Mouse (Mus musculus) liver, embryonic 13.5 days (tissue): ENCODE results near the gene Vwf. TPM values are rescaled to one million over a fixed set of nuclear protein-coding genes. Genes with fewer than 3 reads are reported as not detected.
A peak's percentile ranks its signal among the peaks of the same experiment; 100 is the strongest.

Experiments used
- ATAC-seq: fragments of 200-750 bp; cut with Nextera tagmentation; 2 replicates; pipeline ENCODE4 v1.8.0; 2017; ENCODE audit warnings: low read depth, mild to moderate bottlenecking, moderate number of reproducible peaks, moderate library complexity
- DNase-seq: peaks from one replicate; pipeline ENCODE4 v3.0.0; 2022
- H3K27ac ChIP-seq: fragments of 300-500 bp; sonication (generic); 2 replicates; pipeline ENCODE4 v1.5.1; 2015; ENCODE audit warnings: moderate library complexity, mild to moderate bottlenecking, inconsistent platforms
- H3K27me3 ChIP-seq: fragments of 300-500 bp; sonication (generic); 2 replicates; pipeline ENCODE4 v1.6.1; 2015; ENCODE audit warnings: mild to moderate bottlenecking, inconsistent platforms
- H3K36me3 ChIP-seq: fragments of 300-500 bp; sonication (generic); 2 replicates; pipeline ENCODE4 v1.6.1; 2015; ENCODE audit warnings: mild to moderate bottlenecking, inconsistent platforms
- H3K4me1 ChIP-seq: fragments of 300-500 bp; sonication (generic); replicated peaks from 2 replicates; pipeline ENCODE4 v1.6.1; 2015; ENCODE audit warnings: inconsistent platforms
- H3K4me2 ChIP-seq: fragments of 300-500 bp; sonication (generic); 2 replicates; pipeline ENCODE4 v1.6.1; 2015; ENCODE audit warnings: inconsistent platforms, mild to moderate bottlenecking, moderate library complexity
- H3K4me3 ChIP-seq: fragments of 300-500 bp; sonication (generic); replicated peaks from 2 replicates; pipeline ENCODE4 v1.5.1; 2015; ENCODE audit warnings: mild to moderate bottlenecking, inconsistent platforms
- H3K9ac ChIP-seq: fragments of 300-500 bp; sonication (generic); 2 replicates; pipeline ENCODE4 v1.6.1; 2015; ENCODE audit warnings: mild to moderate bottlenecking, inconsistent platforms
- H3K9me3 ChIP-seq: fragments of 300-500 bp; sonication (generic); replicated peaks from 2 replicates; pipeline ENCODE4 v1.6.1; 2016; ENCODE audit warnings: inconsistent platforms
- WGBS: fragments of 180-500 bp; shearing (Covaris S2); methylation state at CpG from one replicate; pipeline ENCODE4 v1.1.7; 2015; ENCODE audit not compliant: insufficient replicate concordance; 5-methylcytosine and 5-hydroxymethylcytosine counted together
- polyA plus RNA-seq: library from polyadenylated mRNA; unstranded; fragments of >200 nt; fragmentation: Nextera tagmentation; extraction: Ambion mirVana; gene quantifications from 2 replicates; pipeline ENCODE4 v1.2.1, GENCODE M21; 2015

The Vwf gene
- polyA plus RNA-seq, 1 experiment from 2014 or later, result 13.3 TPM

GRCm38 (mm10) chr6:125572291-125573188 is 26.0 kb downstream of the Vwf start:
- H3K4me2 ChIP-seq, result peak overlapping the region; percentile 73
- peak; percentile 18 for ATAC-seq
- WGBS, result 26% methylated on average over 18 of the region's 18 CpGs
- H3K36me3 ChIP-seq, result no peaks in the 10 kb centered on the region
- H3K27ac ChIP-seq, result peak overlapping the region; percentile 96
- H3K4me3 ChIP-seq, result peak overlapping the region; percentile 61
- H3K9ac ChIP-seq, result peak overlapping the region; percentile 74
- no peaks in the 10 kb centered on the region for H3K9me3 ChIP-seq
- peak; percentile 45 for DNase-seq
- H3K4me1 ChIP-seq, result peaks cover 70% of the 10 kb centered on the region
- no peaks in the 10 kb centered on the region for H3K27me3 ChIP-seq

GRCm38 (mm10) chr6:125573189-125573928 is 26.8 kb downstream of the Vwf start:
- Histone ChIP-seq H3K4me1 (peaks cover 67% of the 10 kb centered on the region), H3K27me3 (no peaks in the 10 kb centered on the region)
- DNase-seq, result peak; percentile 90

GRCm38 (mm10) chr6:125575080-125575479 is 28.5 kb downstream of the Vwf start:
- H3K4me2 ChIP-seq, result no peak overlapping the region
- H3K27ac ChIP-seq, result peak overlapping the region; percentile 96
- peaks cover 50% of the 10 kb centered on the region for H3K4me1 ChIP-seq
- ATAC-seq (no peak), DNase-seq (no peak)
- 86% methylated on average over 6 of the region's 6 CpGs for WGBS
- no peaks in the 10 kb centered on the region for H3K36me3 ChIP-seq
- H3K9ac ChIP-seq, result no peak overlapping the region
- H3K27me3 ChIP-seq, result no peaks in the 10 kb centered on the region
- no peak overlapping the region for H3K4me3 ChIP-seq
- no peaks in the 10 kb centered on the region for H3K9me3 ChIP-seq

More at GRCm38 (mm10) chr6:125573189-125573928, 26.8 kb downstream of the Vwf start:
- Histone ChIP-seq H3K36me3 (no peaks in the 10 kb centered on the region), H3K4me2 (peak overlapping the region; percentile 73), H3K9ac (peak overlapping the region; percentile 74), H3K27ac (peak overlapping the region; percentile 96), H3K9me3 (no peaks in the 10 kb centered on the region), H3K4me3 (peak overlapping the region; percentile 61)
- WGBS, result 3% methylated on average over 14 of the region's 14 CpGs
- peak; percentile 97 for ATAC-seq

GRCm38 (mm10) chr6:125577301-125577700 is 30.7 kb downstream of the Vwf start:
- DNase-seq (no peak), ATAC-seq (no peak)
- Histone ChIP-seq H3K9ac (no peak overlapping the region), H3K4me1 (peaks cover 44% of the 10 kb centered on the region), H3K9me3 (no peaks in the 10 kb centered on the region), H3K27ac (no peak overlapping the region), H3K27me3 (no peaks in the 10 kb centered on the region), H3K36me3 (no peaks in the 10 kb centered on the region), H3K4me2 (no peak overlapping the region), H3K4me3 (no peak overlapping the region)
- 74% methylated on average over 9 of the region's 9 CpGs for WGBS

GRCm38 (mm10) chr6:125577882-125578646 is 31.5 kb downstream of the Vwf start:
- 74% methylated on average over 11 of the region's 11 CpGs for WGBS
- ATAC-seq (no peak), DNase-seq (no peak)
- no peaks in the 10 kb centered on the region for H3K36me3 ChIP-seq
- H3K9me3 ChIP-seq, result no peaks in the 10 kb centered on the region
- H3K9ac ChIP-seq, result no peak overlapping the region
- H3K4me2 ChIP-seq, result no peak overlapping the region
- H3K4me3 ChIP-seq, result no peak overlapping the region
- H3K27ac ChIP-seq, result no peak overlapping the region
- H3K27me3 ChIP-seq, result no peaks in the 10 kb centered on the region
- H3K4me1 ChIP-seq, result peaks cover 42% of the 10 kb centered on the region

- H3K9ac ChIP-seq, result no peak overlapping the region
- H3K9me3 ChIP-seq, result no peaks in the 10 kb centered on the region
- no peak overlapping the region for H3K27ac ChIP-seq
- no peak overlapping the region for H3K4me2 ChIP-seq
- 80% methylated on average over 7 of the region's 7 CpGs for WGBS
- ATAC-seq (no peak), DNase-seq (no peak)
- H3K4me3 ChIP-seq, result no peak overlapping the region
- peaks cover 44% of the 10 kb centered on the region for H3K4me1 ChIP-seq
- no peaks in the 10 kb centered on the region for H3K36me3 ChIP-seq
- H3K27me3 ChIP-seq, result no peaks in the 10 kb centered on the region
Observed at GRCm38 (mm10) chr6:125578647-125579011, 32.1 kb downstream of the Vwf start.

- H3K4me3 ChIP-seq, result no peak overlapping the region
- ATAC-seq (no peak), DNase-seq (no peak)
- no peaks in the 10 kb centered on the region for H3K27me3 ChIP-seq
- no peaks in the 10 kb centered on the region for H3K36me3 ChIP-seq
- H3K9me3 ChIP-seq, result no peaks in the 10 kb centered on the region
- 85% methylated on average over 2 of the region's 2 CpGs for WGBS
- peaks cover 43% of the 10 kb centered on the region for H3K4me1 ChIP-seq
- H3K27ac ChIP-seq, result no peak overlapping the region
- no peak overlapping the region for H3K4me2 ChIP-seq
- no peak overlapping the region for H3K9ac ChIP-seq
Observed at GRCm38 (mm10) chr6:125579864-125580263, 33.3 kb downstream of the Vwf start.

- Histone ChIP-seq H3K27me3 (no peaks in the 10 kb centered on the region), H3K27ac (no peak overlapping the region)
- peak; percentile 35 for ATAC-seq
Observed at GRCm38 (mm10) chr6:125583666-125584065, 37.1 kb downstream of the Vwf start.

GRCm38 (mm10) chr6:125584266-125584665 is 37.7 kb downstream of the Vwf start:
- ATAC-seq, result no peak

More at GRCm38 (mm10) chr6:125583666-125584065, 37.1 kb downstream of the Vwf start:
- no peak overlapping the region for H3K9ac ChIP-seq
- peaks cover 22% of the 10 kb centered on the region for H3K4me1 ChIP-seq
- DNase-seq, result no peak
- no peak overlapping the region for H3K4me3 ChIP-seq
- no peaks in the 10 kb centered on the region for H3K36me3 ChIP-seq
- WGBS, result 36% methylated on average over 6 of the region's 6 CpGs
- no peaks in the 10 kb centered on the region for H3K9me3 ChIP-seq
- H3K4me2 ChIP-seq, result no peak overlapping the region

GRCm38 (mm10) chr6:125585579-125585978 is 39.0 kb downstream of the Vwf start:
- Histone ChIP-seq H3K4me3 (no peak overlapping the region), H3K4me1 (peaks cover 22% of the 10 kb centered on the region), H3K36me3 (no peaks in the 10 kb centered on the region), H3K9ac (no peak overlapping the region), H3K4me2 (no peak overlapping the region), H3K9me3 (no peaks in the 10 kb centered on the region), H3K27ac (no peak overlapping the region), H3K27me3 (no peaks in the 10 kb centered on the region)
- ATAC-seq (no peak), DNase-seq (no peak)
- 61% methylated on average over 3 of the region's 3 CpGs for WGBS

More at GRCm38 (mm10) chr6:125584266-125584665, 37.7 kb downstream of the Vwf start:
- H3K4me2 ChIP-seq, result no peak overlapping the region
- H3K36me3 ChIP-seq, result no peaks in the 10 kb centered on the region
- H3K9ac ChIP-seq, result no peak overlapping the region
- DNase-seq, result no peak
- no peaks in the 10 kb centered on the region for H3K27me3 ChIP-seq
- H3K4me3 ChIP-seq, result no peak overlapping the region
- WGBS, result 81% methylated on average over 15 of the region's 15 CpGs
- no peaks in the 10 kb centered on the region for H3K9me3 ChIP-seq
- H3K27ac ChIP-seq, result no peak overlapping the region
- peaks cover 22% of the 10 kb centered on the region for H3K4me1 ChIP-seq

GRCm38 (mm10) chr6:125586042-125586566 is 39.5 kb downstream of the Vwf start:
- Histone ChIP-seq H3K9ac (no peak overlapping the region), H3K27me3 (no peaks in the 10 kb centered on the region), H3K9me3 (no peaks in the 10 kb centered on the region), H3K36me3 (no peaks in the 10 kb centered on the region), H3K4me2 (no peak overlapping the region), H3K4me1 (peaks cover 25% of the 10 kb centered on the region), H3K27ac (peak overlapping the region; percentile 17; the same call in 1 of the 2 replicates), H3K4me3 (no peak overlapping the region)
- 85% methylated on average over 4 of the region's 4 CpGs for WGBS
- no peak for ATAC-seq
- DNase-seq, result no peak
